Mouse (Mus musculus) embryonic fibroblast, embryonic 13.5 days (primary cell): ENCODE data around the gene Ccl26.

Source experiments
- CTCF ChIP-seq: IDR thresholded peaks from 2 replicates; pipeline ENCODE4 v1.5.1; 2011; ENCODE audit warnings: mild to moderate bottlenecking, control low read depth, low read length, moderate library complexity, borderline replicate concordance; ENCODE audit not compliant: insufficient read depth
- POLR2A ChIP-seq: IDR thresholded peaks from 2 replicates; pipeline ENCODE4 v1.6.1; 2011; ENCODE audit warnings: low read depth, mild to moderate bottlenecking, control low read depth, low read length, moderate library complexity

DNA sequence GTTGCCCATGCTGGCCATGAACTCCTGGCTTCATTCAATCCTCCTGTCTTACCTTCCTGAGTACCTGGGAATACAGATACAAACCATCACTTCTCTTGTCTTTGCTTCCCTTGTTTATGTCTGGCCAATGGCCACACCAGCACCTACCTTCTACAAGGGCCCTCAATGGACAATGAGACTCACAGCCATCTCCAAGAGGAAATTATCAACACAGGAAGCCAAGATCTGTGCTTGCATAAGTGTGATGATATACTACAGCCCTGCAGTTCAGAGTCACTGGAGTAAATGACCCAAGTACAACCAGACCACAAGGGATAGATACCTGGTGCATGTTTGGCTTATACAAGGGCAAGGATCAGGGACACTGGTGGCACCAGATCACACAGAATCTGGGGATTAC is 27.5 kb downstream of the Ccl26 start:
- no peak for TF ChIP-seq CTCF
- no peak for TF ChIP-seq POLR2A
